Mouse (Mus musculus) cerebellum, adult 11-12 months (tissue): ENCODE data around the gene Zfp865.

Source experiments
- DNase-seq: peaks from one replicate; pipeline ENCODE4 v3.0.0; 2022

Gene Zfp865

DNA sequence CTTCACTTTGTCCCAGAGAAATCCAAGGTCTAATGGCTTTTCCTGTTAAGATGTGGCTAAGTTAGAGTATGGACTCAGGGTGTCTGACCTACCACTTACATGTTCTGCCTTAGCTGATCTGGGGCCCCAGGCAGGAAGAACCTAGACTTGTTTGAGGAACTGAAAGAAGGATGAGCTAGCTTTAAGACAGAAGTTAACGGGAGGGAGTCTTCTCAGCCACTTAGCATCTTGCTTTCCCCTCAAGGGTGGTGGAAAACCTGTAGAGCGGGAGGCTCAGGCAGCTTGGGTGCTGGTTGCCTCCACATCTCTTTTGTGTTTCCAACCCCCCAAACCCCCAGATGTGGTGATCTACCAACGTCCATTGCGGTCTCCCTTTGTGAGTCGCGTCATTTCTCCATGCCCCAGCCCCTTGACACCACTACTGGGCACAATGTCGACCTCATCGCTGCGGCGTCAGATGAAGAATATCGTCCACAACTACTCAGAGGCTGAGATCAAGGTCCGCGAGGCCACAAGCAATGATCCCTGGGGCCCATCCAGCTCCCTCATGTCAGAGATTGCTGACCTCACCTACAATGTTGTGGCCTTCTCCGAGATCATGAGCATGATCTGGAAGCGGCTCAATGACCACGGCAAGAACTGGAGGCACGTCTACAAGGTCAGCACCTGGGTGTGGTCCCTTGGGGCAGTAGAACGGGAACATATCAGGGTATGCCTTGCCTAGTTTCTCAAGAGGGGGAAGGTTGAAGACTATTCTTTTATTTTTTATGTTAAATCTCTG lies 63.3 kb downstream of the Zfp865 start:
- DNase-seq = no peak

DNA sequence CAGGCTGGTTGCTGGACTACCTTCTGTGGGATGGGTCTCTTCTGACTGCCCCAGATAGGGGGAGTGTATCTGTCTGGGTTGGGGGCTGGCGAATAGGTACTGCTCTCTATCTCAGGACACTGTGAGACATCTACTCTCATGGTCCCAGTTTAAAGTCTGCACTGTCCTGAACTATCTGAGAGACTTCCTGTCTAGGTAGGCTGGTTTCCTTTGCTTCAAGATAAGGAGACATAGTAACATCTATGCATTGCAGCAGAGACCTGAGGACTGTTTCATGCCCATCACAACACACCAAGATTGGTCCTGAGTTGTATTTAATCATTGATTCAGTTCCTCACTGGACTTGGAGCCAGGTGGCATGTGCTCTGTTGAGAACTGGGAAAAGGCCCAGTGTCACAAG lies 65.3 kb downstream of the Zfp865 start:
- DNase-seq = no peak
